Mouse (Mus musculus) kidney, adult 9 months (tissue): ENCODE results near the gene Ccdc88b.

ENCODE experiments used
- DNase-seq: peaks from one replicate; pipeline ENCODE4 v3.0.0; 2022

The Ccdc88b gene

GRCm38 (mm10) chr19:6826601-6827000, 31.4 kb downstream of the Ccdc88b start:
- DNase-seq = no peak

- DNase-seq = no peak
Measured at GRCm38 (mm10) chr19:6825384-6825783, 32.6 kb downstream of the Ccdc88b start.

- DNase-seq = no peak
Measured at GRCm38 (mm10) chr19:6820538-6821195, 37.3 kb downstream of the Ccdc88b start.

- no peak for DNase-seq
Measured at GRCm38 (mm10) chr19:6819143-6819827, 38.7 kb downstream of the Ccdc88b start.

GRCm38 (mm10) chr19:6814958-6815357, 43.1 kb downstream of the Ccdc88b start:
- DNase-seq = no peak

- DNase-seq = no peak
Measured at GRCm38 (mm10) chr19:6814366-6814765, 43.6 kb downstream of the Ccdc88b start.
